Mouse (Mus musculus) MEL (cell line): Measurements from ENCODE around the gene Trappc11. TPM values are rescaled to one million over a fixed set of nuclear protein-coding genes. Genes with fewer than 3 reads are reported as not detected.

Source experiments
- DNase-seq: peaks from one replicate; pipeline ENCODE4 v3.0.0; 2011; ENCODE audit warnings: low read depth, low spot score
- H3K27ac ChIP-seq: 2 replicates; pipeline ENCODE4 v1.5.1; 2012; ENCODE audit warnings: low read depth, mild to moderate bottlenecking, control low read depth, low read length, moderate library complexity; ENCODE audit not compliant: control insufficient read depth
- H3K27me3 ChIP-seq, 2 experiments: fragments of 150-350 bp in 1 of 2; sonication (generic) in 1 of 2; 2 replicates each; pipeline ENCODE4 v1.6.1; 2012; ENCODE audit warnings: low read length in 2 of 2, mild to moderate bottlenecking in 2 of 2, improper control_type of control experiment in 1 of 2, moderate library complexity in 1 of 2; ENCODE audit not compliant: insufficient read depth in 2 of 2, control insufficient read depth in 1 of 2
- H3K36me3 ChIP-seq, 2 experiments: 2 replicates each; pipeline ENCODE4 v1.6.1; 2012 to 2014; ENCODE audit warnings: low read length in 2 of 2, improper control_type of control experiment in 1 of 2, inconsistent platforms in 1 of 2, mild to moderate bottlenecking in 1 of 2; ENCODE audit not compliant: insufficient read depth in 2 of 2, control insufficient read depth in 1 of 2
- H3K4me1 ChIP-seq, 2 experiments: fragments of 150-350 bp in 1 of 2; sonication (generic) in 1 of 2; 2 replicates each; pipeline ENCODE4 v1.6.1; 2012; ENCODE audit warnings: low read length in 2 of 2, improper control_type of control experiment in 1 of 2, mild to moderate bottlenecking in 1 of 2; ENCODE audit not compliant: insufficient read depth in 2 of 2, control insufficient read depth in 1 of 2
- H3K4me3 ChIP-seq, 2 experiments: fragments of 150-350 bp in 1 of 2; sonication (generic) in 1 of 2; 2 replicates each; pipeline ENCODE4 v1.5.1; 2012; ENCODE audit warnings: low read depth in 2 of 2, low read length in 2 of 2, mild to moderate bottlenecking in 2 of 2, moderate library complexity in 2 of 2, control low read depth in 1 of 2, improper control_type of control experiment in 1 of 2; ENCODE audit not compliant: control insufficient read depth in 1 of 2, insufficient read depth in 1 of 2
- H3K79me2 ChIP-seq: 2 replicates; pipeline ENCODE4 v1.6.1; 2012; ENCODE audit warnings: mild to moderate bottlenecking, low read length, moderate library complexity; ENCODE audit not compliant: control insufficient read depth, poor library complexity, insufficient read depth
- H3K9ac ChIP-seq: 2 replicates; pipeline ENCODE4 v1.6.1; 2012; ENCODE audit warnings: low read depth, mild to moderate bottlenecking, control low read depth, low read length, moderate library complexity; ENCODE audit not compliant: control insufficient read depth, poor library complexity, severe bottlenecking
- H3K9me3 ChIP-seq: fragments of 150-350 bp; sonication (generic); replicated peaks from 2 replicates; pipeline ENCODE4 v1.6.1; 2012; ENCODE audit warnings: mild to moderate bottlenecking, low read length, improper control_type of control experiment, moderate library complexity; ENCODE audit not compliant: insufficient read depth
- CHD1 ChIP-seq: IDR thresholded peaks from 2 replicates; pipeline ENCODE4 v1.6.1; 2012; ENCODE audit warnings: low read depth, mild to moderate bottlenecking, inconsistent platforms, low read length, improper control_type of control experiment
- CHD2 ChIP-seq: IDR thresholded peaks from 2 replicates; pipeline ENCODE4 v1.6.1; 2011; ENCODE audit warnings: low read length, improper control_type of control experiment
- CTCF ChIP-seq, 3 experiments: IDR thresholded peaks in 2 of 3; conservative IDR thresholded peaks in 1 of 3; 2 replicates each; pipeline ENCODE4 v1.5.1; 2011 to 2012; ENCODE audit warnings: low read length in 3 of 3, low read depth in 2 of 3, mild to moderate bottlenecking in 2 of 3, improper control_type of control experiment in 1 of 3, inconsistent platforms in 1 of 3, mixed read lengths in 1 of 3, moderate library complexity in 1 of 3; ENCODE audit not compliant: control insufficient read depth in 1 of 3, insufficient read depth in 1 of 3, poor library complexity in 1 of 3, severe bottlenecking in 1 of 3
- EP300 ChIP-seq, 2 experiments: IDR thresholded peaks; 2 replicates each; pipeline ENCODE4 v1.6.1; 2011; ENCODE audit warnings: improper control_type of control experiment in 2 of 2, low read length in 2 of 2, low read depth in 1 of 2, mild to moderate bottlenecking in 1 of 2
- HCFC1 ChIP-seq: IDR thresholded peaks from 2 replicates; pipeline ENCODE4 v1.6.1; 2012; ENCODE audit warnings: low read depth, mild to moderate bottlenecking, inconsistent platforms, low read length, improper control_type of control experiment, moderate library complexity
- KAT2A ChIP-seq: conservative IDR thresholded peaks from 2 replicates; pipeline ENCODE4 v1.6.1; 2012; ENCODE audit warnings: low read depth, low read length, improper control_type of control experiment, inconsistent platforms
- MAFK ChIP-seq: IDR thresholded peaks from 2 replicates; pipeline ENCODE4 v1.6.1; 2011; ENCODE audit warnings: low read depth, mild to moderate bottlenecking, low read length, improper control_type of control experiment, borderline replicate concordance
- MAZ ChIP-seq: IDR thresholded peaks from 2 replicates; pipeline ENCODE4 v1.6.1; 2012; ENCODE audit warnings: low read depth, mild to moderate bottlenecking, inconsistent platforms, low read length, improper control_type of control experiment
- MXI1 ChIP-seq: IDR thresholded peaks from 2 replicates; pipeline ENCODE4 v1.6.1; 2011; ENCODE audit warnings: mild to moderate bottlenecking, low read depth, low read length, improper control_type of control experiment
- MYC ChIP-seq: IDR thresholded peaks from 2 replicates; pipeline ENCODE4 v1.6.1; 2011; ENCODE audit warnings: low read depth, mild to moderate bottlenecking, low read length, improper control_type of control experiment, moderate library complexity
- POLR2A ChIP-seq, 2 experiments: IDR thresholded peaks; 2 replicates each; pipeline ENCODE4 v1.6.1; 2011 to 2012; ENCODE audit warnings: low read length in 2 of 2, mild to moderate bottlenecking in 2 of 2, control low read depth in 1 of 2, improper control_type of control experiment in 1 of 2, low read depth in 1 of 2, moderate library complexity in 1 of 2; ENCODE audit not compliant: control insufficient read depth in 1 of 2, insufficient read depth in 1 of 2, poor library complexity in 1 of 2
- POLR2AphosphoS2 ChIP-seq: IDR thresholded peaks from 2 replicates; pipeline ENCODE4 v1.6.1; 2011; ENCODE audit warnings: low read length, improper control_type of control experiment
- RAD21 ChIP-seq: IDR thresholded peaks from 2 replicates; pipeline ENCODE4 v1.6.1; 2011; ENCODE audit warnings: mild to moderate bottlenecking, low read depth, low read length, improper control_type of control experiment
- TAL1 ChIP-seq: IDR thresholded peaks from 2 replicates; pipeline ENCODE4 v1.6.1; 2012; ENCODE audit warnings: mild to moderate bottlenecking, inconsistent platforms, low read length, moderate library complexity, mixed read lengths
- TBP ChIP-seq: IDR thresholded peaks from 2 replicates; pipeline ENCODE4 v1.8.0; 2011; ENCODE audit warnings: low read depth, low read length, improper control_type of control experiment
- USF1 ChIP-seq: IDR thresholded peaks from 2 replicates; pipeline ENCODE4 v1.6.1; 2014; ENCODE audit warnings: low read depth, mild to moderate bottlenecking, inconsistent platforms, low read length, improper control_type of control experiment, moderate library complexity
- ZC3H11A ChIP-seq: IDR thresholded peaks from 2 replicates; pipeline ENCODE4 v1.6.1; 2012; ENCODE audit warnings: low read depth, mild to moderate bottlenecking, inconsistent platforms, low read length, improper control_type of control experiment
- ZKSCAN1 ChIP-seq: IDR thresholded peaks from 2 replicates; pipeline ENCODE4 v1.6.1; 2012; ENCODE audit warnings: low read depth, mild to moderate bottlenecking, inconsistent platforms, low read length, improper control_type of control experiment, moderate library complexity
- ZMIZ1 ChIP-seq: IDR thresholded peaks from 2 replicates; pipeline ENCODE4 v1.6.1; 2012; ENCODE audit warnings: low read depth, mild to moderate bottlenecking, inconsistent platforms, low read length, improper control_type of control experiment, moderate library complexity
- ZNF384 ChIP-seq: IDR thresholded peaks from 2 replicates; pipeline ENCODE4 v1.6.1; 2012; ENCODE audit warnings: low read depth, mild to moderate bottlenecking, inconsistent platforms, low read length, improper control_type of control experiment
- polyA plus RNA-seq, 2 experiments: library from polyadenylated mRNA; stranded (reverse) in 1 of 2; unstranded in 1 of 2; fragments of >175 nt in 1 of 2; fragments of >200 nt in 1 of 2; gene quantifications; 2 replicates each; pipeline versions ENCODE4 v1.2.1 to v1.2.4; 2012; ENCODE audit warnings: low replicate concordance in 2 of 2, low read depth in 1 of 2; ENCODE audit not compliant: insufficient read length in 2 of 2, insufficient read depth in 1 of 2, missing spikeins in 1 of 2
- total RNA-seq: library from RNA; depleted of rRNA; stranded (reverse); fragments of 300-350 nt; gene quantifications from 2 replicates; pipeline ENCODE4 v1.2.3, GENCODE M21; 2012

The Trappc11 gene
- total and polyA plus RNA-seq, 3 experiments: 22.8 to 30.1 TPM; not detected in 1

DNA sequence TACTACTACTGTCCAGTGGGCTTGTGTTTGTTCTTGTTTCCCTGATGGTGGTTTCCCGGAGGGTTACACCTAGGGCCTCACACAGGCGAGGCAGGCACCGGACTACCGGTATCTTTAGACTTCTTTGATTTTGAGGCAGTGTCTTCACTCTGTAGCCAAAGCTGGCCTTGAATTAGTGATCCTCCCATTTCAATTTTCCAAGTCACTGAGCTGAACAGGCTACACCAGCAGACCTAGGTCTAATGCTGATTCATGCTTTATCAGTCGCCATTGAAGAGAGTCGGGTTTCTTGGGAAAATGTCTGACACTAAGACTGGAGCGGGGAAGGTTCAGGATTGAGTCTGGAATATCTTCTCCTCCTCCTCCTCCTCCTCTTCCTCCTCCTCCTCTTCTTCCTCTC lies 40.2 kb upstream of the Trappc11 start:
- H3K27ac ChIP-seq: no peak overlapping the region
- no peaks in the 10 kb centered on the region for H3K36me3 ChIP-seq
- TF ChIP-seq MYC (no peak), TAL1 (no peak), USF1 (no peak)
- H3K9me3 ChIP-seq: no peaks in the 10 kb centered on the region
- H3K79me2 ChIP-seq: no peaks in the 10 kb centered on the region
- H3K4me3 ChIP-seq: no peak overlapping the region
- no peaks in the 10 kb centered on the region for H3K4me1 ChIP-seq
- H3K9ac ChIP-seq: no peak overlapping the region
- no peaks in the 10 kb centered on the region for H3K27me3 ChIP-seq
- no peak for DNase-seq

DNA sequence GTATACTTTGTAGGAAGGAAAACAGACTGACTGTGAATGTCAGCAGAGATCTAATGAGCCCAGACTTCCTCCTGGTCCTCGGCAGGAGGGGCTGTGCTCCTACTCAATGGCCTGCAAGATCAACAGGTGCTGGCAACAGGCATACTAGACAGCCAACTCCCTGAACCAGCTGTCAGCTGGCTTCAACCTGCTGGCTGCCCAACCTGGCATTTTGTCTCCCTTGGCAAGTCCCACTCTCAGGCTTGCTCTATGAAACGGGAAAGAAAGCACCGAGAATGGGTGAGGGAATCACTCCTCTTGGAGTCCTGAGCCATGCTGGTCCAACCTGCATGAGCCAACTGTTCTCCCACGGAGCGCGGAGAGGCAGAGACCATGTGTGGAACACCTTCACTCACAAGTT lies 36.9 kb upstream of the Trappc11 start:
- Histone ChIP-seq H3K9ac (no peak overlapping the region), H3K27ac (no peak overlapping the region), H3K4me1 (no peaks in the 10 kb centered on the region), H3K79me2 (no peaks in the 10 kb centered on the region), H3K9me3 (no peaks in the 10 kb centered on the region)
- DNase-seq: no peak
- TF ChIP-seq USF1: no peak
- TF ChIP-seq EP300 (IDR thresholded peaks at IDR 0.05; ENCODE audit: low read depth in 1 of 2, low read length in 2 of 2): no peak
- TF ChIP-seq MXI1: no peak
- TF ChIP-seq KAT2A: no peak
- TF ChIP-seq MAZ: no peak
- no peak for TF ChIP-seq ZMIZ1
- TF ChIP-seq CTCF (IDR thresholded peaks at IDR 0.05 in 2 of 3, conservative IDR thresholded peaks at IDR 0.05 in 1 of 3; ENCODE audit: control insufficient read depth in 1 of 3, insufficient read depth in 1 of 3, low read depth in 2 of 3, low read length in 3 of 3, poor library complexity in 1 of 3, severe bottlenecking in 1 of 3): no peak
- no peak for TF ChIP-seq ZNF384
- no peak for TF ChIP-seq CHD2
- no peak for TF ChIP-seq MAFK
- TF ChIP-seq ZC3H11A: no peak
- TF ChIP-seq CHD1: no peak
- no peak for TF ChIP-seq MYC
- no peak for TF ChIP-seq POLR2AphosphoS2
- no peak for TF ChIP-seq TBP
- no peak for TF ChIP-seq HCFC1
- no peak for TF ChIP-seq RAD21
- no peak for TF ChIP-seq POLR2A (IDR thresholded peaks at IDR 0.05; ENCODE audit: control insufficient read depth in 1 of 2, insufficient read depth in 1 of 2, low read depth in 1 of 2, low read length in 2 of 2, poor library complexity in 1 of 2)
- no peak for TF ChIP-seq ZKSCAN1
- TF ChIP-seq, all 39 proteins: peak for 0
- Histone ChIP-seq H3K36me3 (no peaks in the 10 kb centered on the region), H3K4me3 (no peak overlapping the region), H3K27me3 (no peaks in the 10 kb centered on the region)
